Mouse (Mus musculus): ENCODE measurements around the gene Mdm1. TPM values are rescaled to one million over a fixed set of nuclear protein-coding genes. Genes with fewer than 3 reads are reported as not detected.

Gene Mdm1
- polyA plus RNA-seq, 1 experiment from 2014 or later, result 3.9 TPM

- Histone ChIP-seq H3K27me3 (replicated peaks; ENCODE audit: control insufficient read depth, insufficient read depth, low read length) (0 out of 2 replicates have a peak, but pooled peaks cover 4% of the 10 kb centered on the region), H3K4me2 (replicated peaks; ENCODE audit: low read depth) (no peak overlapping the region), H3K4me3 (ENCODE audit: low read depth, low read length) (no peak overlapping the region), H3K36me3 (ENCODE audit: control insufficient read depth, insufficient read depth) (no peaks in the 10 kb centered on the region), H3K27ac (ENCODE audit: low read depth, low read length) (no peak overlapping the region), H3K4me1 (replicated peaks; ENCODE audit: control insufficient read depth, insufficient read depth, low read length) (no peaks in the 10 kb centered on the region), H3K9ac (ENCODE audit: low read depth, low read length) (no peak overlapping the region), H3K9me3 (ENCODE audit: control insufficient read depth) (no peaks in the 10 kb centered on the region)
- TF ChIP-seq CTCF (IDR thresholded peaks at IDR 0.05; ENCODE audit: low read depth), result no peak
- WGBS, result 56% methylated on average over 20 of the region's 20 CpGs
- no peak for ATAC-seq
These were observed 12.5 kb upstream of the Mdm1 start for GRCm38 (mm10) chr10:118129001-118129682.

- Histone ChIP-seq H3K4me3 (ENCODE audit: low read depth, low read length) (no peak overlapping the region), H3K36me3 (ENCODE audit: control insufficient read depth, insufficient read depth) (no peaks in the 10 kb centered on the region), H3K4me2 (replicated peaks; ENCODE audit: low read depth) (no peak overlapping the region), H3K4me1 (replicated peaks; ENCODE audit: control insufficient read depth, insufficient read depth, low read length) (no peaks in the 10 kb centered on the region), H3K9ac (ENCODE audit: low read depth, low read length) (no peak overlapping the region), H3K27ac (ENCODE audit: low read depth, low read length) (no peak overlapping the region), H3K9me3 (ENCODE audit: control insufficient read depth) (no peaks in the 10 kb centered on the region), H3K27me3 (replicated peaks; ENCODE audit: control insufficient read depth, insufficient read depth, low read length) (0 out of 2 replicates have a peak, but pooled peaks cover 4% of the 10 kb centered on the region)
- ATAC-seq, result no peak
- 46% methylated on average over 2 of the region's 2 CpGs for WGBS
- TF ChIP-seq CTCF (IDR thresholded peaks at IDR 0.05; ENCODE audit: low read depth), result no peak
These were observed 11.6 kb upstream of the Mdm1 start for GRCm38 (mm10) chr10:118130016-118130415.

- no peak overlapping the region for H3K4me3 ChIP-seq (ENCODE audit: low read depth, low read length)
- no peaks in the 10 kb centered on the region for H3K36me3 ChIP-seq (ENCODE audit: control insufficient read depth, insufficient read depth)
- no peaks in the 10 kb centered on the region for H3K4me1 ChIP-seq (replicated peaks; ENCODE audit: control insufficient read depth, insufficient read depth, low read length)
- 0 out of 2 replicates have a peak, but pooled peaks cover 4% of the 10 kb centered on the region for H3K27me3 ChIP-seq (replicated peaks; ENCODE audit: control insufficient read depth, insufficient read depth, low read length)
- WGBS, result 66% methylated on average over 6 of the region's 6 CpGs
- H3K9ac ChIP-seq (ENCODE audit: low read depth, low read length), result no peak overlapping the region
- TF ChIP-seq CTCF (IDR thresholded peaks at IDR 0.05; ENCODE audit: low read depth), result no peak
- no peak overlapping the region for H3K27ac ChIP-seq (ENCODE audit: low read depth, low read length)
- H3K4me2 ChIP-seq (replicated peaks; ENCODE audit: low read depth), result no peak overlapping the region
- no peak for ATAC-seq
- H3K9me3 ChIP-seq (ENCODE audit: control insufficient read depth), result no peaks in the 10 kb centered on the region
These were observed 8.6 kb upstream of the Mdm1 start for GRCm38 (mm10) chr10:118132993-118133392.

- Histone ChIP-seq H3K9me3 (ENCODE audit: control insufficient read depth) (no peaks in the 10 kb centered on the region), H3K27ac (ENCODE audit: low read depth, low read length) (no peak overlapping the region), H3K4me2 (replicated peaks; ENCODE audit: low read depth) (no peak overlapping the region), H3K4me3 (ENCODE audit: low read depth, low read length) (no peak overlapping the region), H3K4me1 (replicated peaks; ENCODE audit: control insufficient read depth, insufficient read depth, low read length) (0 out of 2 replicates have a peak, but pooled peaks cover 4% of the 10 kb centered on the region), H3K36me3 (ENCODE audit: control insufficient read depth, insufficient read depth) (no peaks in the 10 kb centered on the region), H3K27me3 (replicated peaks; ENCODE audit: control insufficient read depth, insufficient read depth, low read length) (no peaks in the 10 kb centered on the region), H3K9ac (ENCODE audit: low read depth, low read length) (no peak overlapping the region)
- no peak for TF ChIP-seq CTCF (IDR thresholded peaks at IDR 0.05; ENCODE audit: low read depth)
- no peak for ATAC-seq
- 85% methylated on average over 11 of the region's 11 CpGs for WGBS
These were observed 3.1 kb upstream of the Mdm1 start for GRCm38 (mm10) chr10:118138508-118138907.

GRCm38 (mm10) chr10:118139837-118140570, 1.6 kb upstream of the Mdm1 start:
- WGBS, result 77% methylated on average over 8 of the region's 8 CpGs
- TF ChIP-seq CTCF (IDR thresholded peaks at IDR 0.05; ENCODE audit: low read depth), result no peak
- Histone ChIP-seq H3K4me3 (ENCODE audit: low read depth, low read length) (no peak overlapping the region), H3K27ac (ENCODE audit: low read depth, low read length) (no peak overlapping the region), H3K36me3 (ENCODE audit: control insufficient read depth, insufficient read depth) (no peaks in the 10 kb centered on the region), H3K9me3 (ENCODE audit: control insufficient read depth) (no peaks in the 10 kb centered on the region), H3K27me3 (replicated peaks; ENCODE audit: control insufficient read depth, insufficient read depth, low read length) (no peaks in the 10 kb centered on the region), H3K4me1 (replicated peaks; ENCODE audit: control insufficient read depth, insufficient read depth, low read length) (0 out of 2 replicates have a peak, but pooled peaks cover 4% of the 10 kb centered on the region), H3K9ac (ENCODE audit: low read depth, low read length) (no peak overlapping the region), H3K4me2 (replicated peaks; ENCODE audit: low read depth) (no peak overlapping the region)
- no peak for ATAC-seq

All from intestine, postnatal 0 days (tissue).